Comparison of ENCODE assay signal across 9 mouse cellular contexts in the genomic region with DNA sequence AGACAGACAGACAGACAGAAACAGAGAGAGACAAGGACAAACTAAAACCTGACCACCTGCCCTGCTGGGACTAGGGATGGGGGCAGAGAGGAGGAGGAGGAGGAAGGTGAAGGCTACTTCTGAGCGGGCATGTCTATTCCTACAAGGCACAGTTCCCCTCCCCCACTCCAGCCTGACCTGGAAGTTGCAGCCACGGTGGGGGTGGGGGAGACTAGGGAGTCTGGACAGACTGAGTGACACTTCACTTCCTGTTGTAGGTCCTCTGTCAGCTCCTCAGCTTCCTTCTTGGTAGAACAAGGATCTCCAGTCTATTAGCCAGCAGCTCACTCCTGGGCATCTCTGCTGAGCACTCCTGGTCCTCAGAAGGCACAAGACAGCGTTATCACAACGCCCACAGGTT. TPM values are rescaled to one million over a fixed set of nuclear protein-coding genes. Genes with fewer than 3 reads are reported as not detected.
DNase-seq lines count a peak whose midpoint lies in the region; ATAC-seq and TF ChIP-seq lines count a peak whose summit lies in the region.
"Had no signal": no experiment of that assay in that cellular context is flagged by ENCODE, and none has a peak within 500 bp of the region (broad histone marks: within the 10 kb centered on the region; RNA-seq: fewer than 3 reads in every experiment).

No protein-coding gene starts in this region.

- peak overlapping the region; percentile 25 for H3K27ac ChIP-seq in heart, embryonic 16.5 days (ENCODE audit: low read length)
- H3K27ac ChIP-seq in forebrain, postnatal 0 days (ENCODE audit: low read depth, low read length) = no peak overlapping the region
- H3K27ac ChIP-seq: embryonic facial prominence, embryonic 13.5 days had no signal

- TF ChIP-seq CTCF in forebrain, postnatal 0 days (IDR thresholded peaks at IDR 0.05; ENCODE audit: low read depth) = no peak

- no peaks in the 10 kb centered on the region for H3K27me3 ChIP-seq in heart, embryonic 16.5 days (ENCODE audit: control insufficient read depth, insufficient read depth, low read length)
- no peaks in the 10 kb centered on the region for H3K27me3 ChIP-seq in forebrain, postnatal 0 days (ENCODE audit: insufficient read depth, low read length)
- H3K27me3 ChIP-seq: embryonic facial prominence, embryonic 13.5 days had no signal

- ATAC-seq in heart, embryonic 16.5 days (replicated peaks; ENCODE audit: extremely low read depth, insufficient read depth, low FRiP score) = no peak
- ATAC-seq in inflammation-experienced regulatory T-cells, adult 6 months = no peak
- no peak for ATAC-seq in forebrain, postnatal 0 days

- no peaks in the 10 kb centered on the region for H3K9me3 ChIP-seq in heart, embryonic 16.5 days (replicated peaks; ENCODE audit: control insufficient read depth, low read length)
- H3K9me3 ChIP-seq in forebrain, postnatal 0 days (ENCODE audit: low read length) = no peaks in the 10 kb centered on the region

- WGBS in heart, embryonic 16.5 days = 18% methylated on average over 4 of the region's 4 CpGs
- WGBS in forebrain, postnatal 0 days = 57% methylated on average over 4 of the region's 4 CpGs

- H3K36me3 ChIP-seq in heart, embryonic 16.5 days (ENCODE audit: control insufficient read depth, insufficient read depth) = no peaks in the 10 kb centered on the region
- H3K36me3 ChIP-seq in forebrain, postnatal 0 days (ENCODE audit: insufficient read depth) = no peaks in the 10 kb centered on the region
- H3K36me3 ChIP-seq: embryonic facial prominence, embryonic 13.5 days had no signal

- no peak overlapping the region for H3K9ac ChIP-seq in heart, embryonic 16.5 days (ENCODE audit: low read length)
- H3K9ac ChIP-seq in forebrain, postnatal 0 days = no peak overlapping the region
- H3K9ac ChIP-seq: embryonic facial prominence, embryonic 13.5 days had no signal

- H3K4me3 ChIP-seq in heart, embryonic 16.5 days (ENCODE audit: low read length) = no peak overlapping the region
- no peak overlapping the region for H3K4me3 ChIP-seq in forebrain, postnatal 0 days (ENCODE audit: low read depth, low read length)
- H3K4me3 ChIP-seq: embryonic facial prominence, embryonic 13.5 days had no signal

- DNase-seq in cerebellum, adult 11-12 months = peak; percentile 21
- no peak for DNase-seq in cerebellum, postnatal 14 days
- peak; percentile 41 for DNase-seq in ES-CJ7 (ENCODE audit: low read depth, low spot score)
- DNase-seq in lung, adult 18-20 months = peak; percentile 68 to 76
- DNase-seq in forebrain, postnatal 0 days = no peak
- DNase-seq in c-Kit-positive CD71-positive TER-119-positive erythroid progenitor cells, embryonic 14.5 days (ENCODE audit: low spot score) = no peak

- no peak overlapping the region for H3K4me2 ChIP-seq in heart, embryonic 16.5 days (ENCODE audit: low read depth, low read length)
- no peak overlapping the region for H3K4me2 ChIP-seq in forebrain, postnatal 0 days (ENCODE audit: low read depth)
- H3K4me2 ChIP-seq: embryonic facial prominence, embryonic 13.5 days had no signal

- H3K4me1 ChIP-seq in heart, embryonic 16.5 days (ENCODE audit: control insufficient read depth, insufficient read depth, low read length) = peaks cover 72% of the 10 kb centered on the region
- no peaks in the 10 kb centered on the region for H3K4me1 ChIP-seq in forebrain, postnatal 0 days (ENCODE audit: insufficient read depth)

RNA-seq across cellular contexts. Expression of gene Pald1, which starts 9.3 kb away (rescaled TPM):
- polyA plus RNA-seq in heart, embryonic 16.5 days (2015; fragmentation: Nextera tagmentation; extraction: Ambion mirVana) = 21.0 and 28.4 TPM in 2 replicates
- 1 to 10 TPM in 1 of 3 experiments, not detected in 2; 1.0 TPM for polyA plus RNA-seq in inflammation-experienced regulatory T-cells, adult 6 months (2017; shearing (Covaris generic))
- 20.2 and 23.7 TPM in 2 replicates for total RNA-seq in forebrain, postnatal 0 days (2014; rRNA removed)
- polyA plus RNA-seq in forebrain, postnatal 0 days (2015; fragmentation: Nextera tagmentation; extraction: Ambion mirVana) = 12.4 and 14.4 TPM in 2 replicates

RNA-seq across cellular contexts. Expression of gene Nodal, which starts 43.7 kb away (rescaled TPM):
- 0.14 TPM in 1 of 2 replicates, not detected in the other for polyA plus RNA-seq in heart, embryonic 16.5 days (2015; fragmentation: Nextera tagmentation; extraction: Ambion mirVana)
- polyA plus RNA-seq in inflammation-experienced regulatory T-cells, adult 6 months (2017; shearing (Covaris generic)) = under 1 TPM in 2 of 3 experiments, not detected in 1; 0.21 to 0.45 TPM
- total RNA-seq in forebrain, postnatal 0 days (2014; rRNA removed) = 0.54 TPM in 1 of 2 replicates, not detected in the other
- polyA plus RNA-seq in forebrain, postnatal 0 days (2015; fragmentation: Nextera tagmentation; extraction: Ambion mirVana) = 0.13 and 0.16 TPM in 2 replicates

Comparison
In these comparisons a context has a peak if more than half of its experiments do, and no peak if none do; other contexts are left out.
1. DNase-seq: peak in cerebellum, adult 11-12 months (single experiment), ES-CJ7 (single experiment) and lung, adult 18-20 months (2 of 2); none in cerebellum, postnatal 14 days (0 of 2), forebrain, postnatal 0 days (single experiment) and c-Kit-positive CD71-positive TER-119-positive erythroid progenitor cells, embryonic 14.5 days (single experiment).